Mouse (Mus musculus) adrenal gland, postnatal 25 days (tissue): ENCODE data around the gene Magi2. TPM values are rescaled to one million over a fixed set of nuclear protein-coding genes. Genes with fewer than 3 reads are reported as not detected.

Experiments
- DNase-seq: peaks from one replicate; pipeline ENCODE4 v3.0.0; 2021; ENCODE audit warnings: mixed read lengths
- total RNA-seq: library from RNA; stranded (reverse); gene quantifications from 2 replicates; pipeline ENCODE4 v1.2.3, GENCODE M21; 2021

Gene Magi2
- total RNA-seq, 1 experiment from 2014 or later: 12.1 TPM

- DNase-seq: no peak
Observed at GRCm38 (mm10) chr5:20667601-20668000, 1440.8 kb downstream of the Magi2 start.

DNA sequence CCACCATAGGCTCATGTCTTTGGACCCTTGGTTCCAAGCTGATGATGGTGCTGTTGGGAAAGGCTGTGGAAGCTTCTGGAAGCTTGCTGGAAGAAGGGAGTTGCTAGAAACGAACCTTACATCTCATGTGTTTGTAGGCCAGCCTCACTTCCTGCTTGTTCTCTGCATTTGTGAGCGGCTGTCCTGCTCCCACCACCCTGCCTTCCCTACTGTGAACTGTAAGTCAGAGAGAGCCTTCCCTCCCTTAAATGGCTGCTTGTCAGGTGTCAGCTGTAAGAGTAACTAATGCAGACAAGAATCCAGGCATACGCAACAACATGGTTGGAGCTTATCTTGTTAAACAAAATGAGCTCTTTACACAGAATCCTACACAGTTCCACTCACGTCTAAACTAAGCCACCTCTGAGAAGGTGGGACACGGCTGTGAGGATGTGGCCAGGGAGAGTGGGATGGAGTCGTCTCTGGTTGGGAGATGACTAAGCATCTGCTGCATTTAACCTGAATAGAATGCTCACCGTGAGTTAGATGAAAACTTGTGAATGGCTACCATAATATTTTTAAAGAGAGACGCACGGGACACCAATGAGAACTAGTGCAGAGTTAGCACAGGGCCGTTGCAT, 1442.0 kb downstream of the Magi2 start:
- no peak for DNase-seq

- DNase-seq: no peak
Observed at GRCm38 (mm10) chr5:20669456-20669855, 1442.6 kb downstream of the Magi2 start.

GRCm38 (mm10) chr5:20671826-20672225, 1445.0 kb downstream of the Magi2 start:
- DNase-seq: no peak

DNA sequence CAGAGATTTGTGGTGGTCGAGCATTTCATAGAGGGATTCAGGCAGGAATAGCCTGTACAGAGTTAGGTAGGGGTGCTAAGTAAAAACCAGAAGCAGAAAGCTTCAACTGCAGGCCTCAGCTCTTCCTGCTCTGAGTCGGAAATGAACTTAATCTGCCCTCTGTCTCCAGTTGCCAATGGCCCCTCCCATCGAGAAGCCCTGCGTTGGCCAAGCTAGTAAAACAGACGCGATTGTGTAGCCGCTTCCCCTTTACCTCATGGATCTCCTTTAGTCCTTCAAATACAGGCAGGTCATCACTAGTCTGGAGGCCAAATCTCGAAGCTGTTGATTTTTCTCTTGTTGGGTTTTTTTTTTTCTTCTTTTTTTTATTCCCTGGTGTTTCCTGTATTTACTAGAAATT, 1447.7 kb downstream of the Magi2 start:
- DNase-seq: peak; percentile 10

DNA sequence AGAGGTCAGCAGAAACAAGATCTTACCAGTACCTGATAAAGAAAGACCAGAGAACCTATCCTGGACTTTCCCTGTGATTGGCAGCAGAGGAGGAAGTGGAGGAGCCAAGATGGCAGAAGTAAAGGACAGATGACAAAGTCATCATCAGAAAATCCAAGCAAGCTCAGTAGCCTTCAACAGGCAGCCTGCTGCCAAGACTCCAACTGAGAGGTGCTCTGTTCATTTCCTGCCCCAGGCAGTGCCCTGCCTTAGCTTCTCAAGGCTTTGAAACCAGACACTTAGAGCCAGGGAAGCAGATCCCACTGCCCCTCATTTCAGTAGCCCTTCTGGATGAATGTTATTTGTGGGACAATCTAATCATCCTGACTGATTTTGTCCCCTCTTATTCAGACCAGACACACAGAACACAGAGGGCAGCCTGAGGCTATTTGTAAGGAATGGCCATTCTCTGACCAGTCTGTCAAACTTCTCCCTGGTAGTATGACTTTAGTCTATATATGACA, 1448.4 kb downstream of the Magi2 start:
- DNase-seq: no peak

DNA sequence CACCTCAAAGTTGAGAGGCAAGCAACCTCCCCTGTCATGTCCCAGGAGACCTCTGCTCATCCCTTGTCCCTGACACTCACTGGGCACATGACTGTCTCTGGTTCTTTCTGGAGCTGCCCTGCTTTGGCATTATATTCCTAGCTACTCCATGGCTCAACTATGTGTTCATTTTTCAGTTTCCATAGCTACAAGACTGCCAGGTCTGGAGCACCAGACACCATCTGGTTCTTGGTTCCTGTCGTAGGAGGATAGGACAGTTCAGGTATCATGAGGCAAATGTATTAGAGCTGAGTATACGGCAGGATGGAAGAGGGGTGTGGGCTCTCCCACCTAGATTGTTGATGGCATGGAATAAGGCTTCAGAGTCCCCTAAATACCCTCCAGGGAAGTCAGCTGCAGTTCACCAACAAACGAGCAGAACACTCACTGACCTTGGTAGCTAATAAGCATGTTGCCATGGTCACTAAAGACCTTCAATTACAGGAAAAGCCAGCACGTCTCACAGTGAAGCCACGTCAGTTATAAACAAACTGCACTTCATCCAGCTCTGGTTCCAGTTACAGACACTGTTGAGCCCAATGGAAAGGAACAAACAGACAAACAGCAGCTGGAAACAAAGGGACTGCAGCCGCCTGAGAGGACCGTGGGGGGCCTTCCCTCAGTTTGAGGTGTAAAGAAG, 1449.5 kb downstream of the Magi2 start:
- peak; percentile 10 for DNase-seq

DNA sequence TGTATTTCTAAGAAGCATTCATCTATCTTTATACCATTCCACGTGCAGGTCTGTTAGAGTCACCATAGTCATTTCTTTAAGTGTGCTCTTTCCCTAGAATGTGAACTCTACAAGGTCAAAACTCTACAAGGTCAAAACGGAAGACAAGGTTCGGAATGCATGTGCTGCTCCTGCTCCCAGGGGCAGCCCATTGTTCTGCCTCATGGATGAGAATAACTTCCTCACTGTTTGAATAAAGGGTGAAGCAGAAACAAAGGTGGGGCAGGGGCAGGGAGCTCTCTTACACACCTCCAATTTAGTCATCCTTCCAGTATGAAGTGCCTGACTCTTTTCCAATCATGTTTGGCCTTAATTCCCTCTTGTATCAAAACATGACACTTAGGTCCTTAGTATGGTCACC, 1450.4 kb downstream of the Magi2 start:
- no peak for DNase-seq

DNA sequence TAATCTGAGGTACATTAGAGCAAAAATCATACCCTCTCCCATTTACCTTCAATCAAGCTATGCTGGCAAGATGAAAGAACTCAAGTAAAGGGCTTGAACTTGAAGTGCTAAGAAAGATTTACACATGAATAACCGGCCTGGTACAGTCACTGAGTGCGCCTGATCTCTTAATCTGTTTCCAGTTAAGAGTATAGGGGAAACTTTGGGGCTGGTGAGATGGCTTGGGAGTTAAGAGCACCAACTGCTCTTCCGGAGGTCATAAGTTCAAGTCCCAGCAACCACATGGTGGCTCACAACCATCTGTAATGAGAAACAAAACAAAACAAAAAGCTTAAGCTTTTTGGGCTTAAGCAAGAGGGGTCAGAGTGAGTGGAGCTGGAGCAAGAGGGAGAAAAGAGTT, 1451.7 kb downstream of the Magi2 start:
- no peak for DNase-seq

- DNase-seq: no peak
Observed at GRCm38 (mm10) chr5:20679920-20680319, 1453.1 kb downstream of the Magi2 start.

GRCm38 (mm10) chr5:20680833-20681530, 1454.1 kb downstream of the Magi2 start:
- no peak for DNase-seq

DNA sequence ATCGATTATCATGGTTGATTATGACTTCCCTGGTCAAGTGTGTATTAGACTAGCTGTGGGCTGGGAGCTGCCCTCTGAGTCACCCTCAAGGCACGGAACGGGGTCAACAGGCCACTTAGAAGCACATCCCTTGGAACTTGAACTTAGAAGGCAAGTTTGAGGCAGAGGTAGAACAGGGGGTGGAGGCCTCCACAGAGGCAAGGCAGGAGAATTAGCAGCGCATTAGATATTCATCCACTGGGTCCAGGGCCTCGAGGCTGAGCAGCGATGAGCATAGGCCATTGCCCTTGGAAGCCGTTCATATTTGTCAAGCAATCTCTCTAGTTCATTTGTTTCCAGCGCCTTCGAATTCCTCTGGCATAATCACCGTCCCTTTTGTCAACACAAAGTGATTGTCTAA, 1454.8 kb downstream of the Magi2 start:
- no peak for DNase-seq

DNA sequence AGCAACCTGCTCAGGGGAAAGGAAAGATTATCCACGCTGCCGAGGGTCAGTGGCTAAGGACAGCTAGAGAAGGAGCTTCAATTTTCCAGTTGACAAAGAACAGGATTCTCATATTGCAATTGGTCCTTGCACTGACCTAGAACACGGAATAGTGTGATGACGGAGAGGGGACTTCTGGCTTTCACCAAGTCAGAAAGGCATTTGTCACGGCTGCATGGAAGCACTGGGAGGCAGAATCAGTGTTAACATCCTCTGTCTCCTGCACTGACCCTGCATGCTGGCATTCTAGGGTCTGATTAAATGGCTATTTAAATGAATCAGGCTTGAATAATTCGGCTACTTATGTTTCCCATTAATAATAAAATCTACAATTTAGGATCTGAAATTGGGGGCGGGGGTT, 1455.4 kb downstream of the Magi2 start:
- no peak for DNase-seq

- DNase-seq: no peak
Observed at GRCm38 (mm10) chr5:20684112-20684511, 1457.3 kb downstream of the Magi2 start.

GRCm38 (mm10) chr5:20692230-20692629, 1465.4 kb downstream of the Magi2 start:
- no peak for DNase-seq

DNA sequence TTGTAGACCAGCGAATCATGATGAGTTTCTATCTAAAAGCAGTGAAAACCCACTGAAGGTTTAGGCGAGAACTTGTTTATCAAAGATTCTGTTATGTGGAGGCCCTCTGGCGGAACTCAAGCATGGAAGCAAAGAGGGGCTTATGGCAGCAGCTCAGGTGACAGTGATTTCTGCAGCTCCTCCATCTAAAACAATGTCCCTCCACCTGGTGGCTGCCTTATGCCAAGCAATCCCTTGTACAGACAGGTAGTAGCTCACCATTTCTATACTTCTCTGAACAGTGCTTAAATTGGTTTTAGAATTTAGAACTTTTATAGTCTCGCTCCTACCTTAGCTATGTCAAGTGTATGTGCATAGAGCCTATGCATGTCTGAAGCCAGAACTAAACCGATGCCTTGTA, 1472.3 kb downstream of the Magi2 start:
- no peak for DNase-seq

GRCm38 (mm10) chr5:20701483-20702421, 1474.9 kb downstream of the Magi2 start:
- peak; percentile 87 for DNase-seq

GRCm38 (mm10) chr5:20702480-20703303, 1475.9 kb downstream of the Magi2 start:
- DNase-seq: peak; percentile 12

DNA sequence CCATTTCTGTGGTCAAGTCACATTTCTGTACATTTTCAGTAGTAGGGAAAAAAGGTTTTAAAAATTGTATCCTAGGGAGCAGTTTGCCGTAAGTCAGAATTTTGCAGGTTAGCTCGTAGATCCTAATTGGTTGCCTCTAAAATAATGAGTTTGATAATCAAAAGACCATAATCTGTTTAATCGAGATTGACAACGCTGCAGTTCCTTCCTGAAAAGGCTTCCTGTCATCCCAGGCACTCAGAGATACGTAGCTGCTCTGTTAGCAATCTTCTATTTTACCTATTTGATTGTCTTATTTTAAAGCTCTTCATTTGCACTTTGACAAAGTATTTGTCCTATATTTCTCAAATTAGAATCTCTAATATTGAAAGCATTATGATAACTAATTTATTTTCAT, 1476.5 kb downstream of the Magi2 start:
- no peak for DNase-seq

DNA sequence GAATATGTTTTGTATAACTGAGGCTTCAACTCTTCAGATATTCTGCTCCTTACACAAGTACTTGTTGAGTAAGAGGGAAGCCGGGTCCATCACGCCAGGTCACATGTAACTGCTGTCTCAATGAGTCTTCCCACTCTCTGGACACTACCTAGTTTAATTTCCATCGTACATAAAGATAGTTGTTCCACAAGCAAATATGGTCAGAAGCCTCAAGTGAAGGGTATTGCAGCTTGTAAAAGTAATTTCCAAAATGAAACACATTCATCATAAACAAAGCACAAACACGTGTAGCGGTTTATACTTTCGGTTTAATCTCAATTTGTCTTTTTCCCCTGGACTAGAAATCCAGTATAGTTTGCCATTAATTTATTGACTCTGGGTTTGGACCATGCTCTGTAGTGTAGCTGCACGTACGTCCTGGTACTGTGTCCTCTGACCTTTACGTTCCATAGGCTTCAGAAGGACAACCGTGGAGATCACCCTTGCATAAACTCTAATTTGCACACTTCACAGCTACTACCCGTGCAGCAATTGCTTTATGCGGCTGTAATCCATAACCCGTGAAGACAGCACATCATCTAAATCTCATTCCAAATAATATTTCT, 1477.2 kb downstream of the Magi2 start:
- no peak for DNase-seq

- no peak for DNase-seq
Observed at GRCm38 (mm10) chr5:20704886-20705285, 1478.0 kb downstream of the Magi2 start.
